Mouse (Mus musculus) neural tube, postnatal 0 days (tissue): ENCODE measurements around the gene Gm21725. TPM values are rescaled to one million over a fixed set of nuclear protein-coding genes. Genes with fewer than 3 reads are reported as not detected.

Experiments
- polyA plus RNA-seq: library from polyadenylated mRNA; unstranded; fragments of >200 nt; fragmentation: Nextera tagmentation; extraction: Ambion mirVana; gene quantifications from 2 replicates; pipeline ENCODE4 v1.2.1, GENCODE M21; 2015

Gm21725 gene
- not detected in 2 replicates for polyA plus RNA-seq

DNA sequence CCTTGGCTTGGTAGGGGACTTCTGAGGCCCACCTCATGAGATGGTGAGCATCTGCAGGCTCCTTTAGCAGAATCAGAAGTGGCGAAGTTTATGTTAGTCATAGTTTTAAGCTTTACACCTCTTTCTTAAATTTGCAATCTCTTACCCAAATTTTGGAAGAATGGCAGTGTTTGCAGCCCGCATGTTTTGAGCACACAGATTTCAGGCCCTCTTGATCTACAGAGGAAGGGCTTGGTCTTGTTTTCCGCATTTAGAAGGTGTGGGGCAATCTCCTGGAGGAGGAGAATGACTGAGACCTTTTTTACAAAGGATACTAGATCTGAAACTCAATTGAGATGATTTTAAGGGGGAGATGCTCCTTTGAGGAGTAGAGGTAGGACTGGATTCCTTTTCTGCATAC is at the start of gene Gm21725:
TSS of gene Gm21725 (minus strand) at position 101 of the 400 bp plus-strand sequence.

Other genes with a start within 250 kb of the Gm21725 start
- gene Gm21891, start 215.6 kb downstream of the Gm21725 start, polyA plus RNA-seq = not detected in 2 replicates
- not detected in 2 replicates for gene Gm21425, start 187.1 kb downstream of the Gm21725 start, polyA plus RNA-seq
- gene Gm21828, start 125.1 kb downstream of the Gm21725 start, polyA plus RNA-seq = not detected in 2 replicates
- gene Gm21440, start 96.7 kb downstream of the Gm21725 start, polyA plus RNA-seq = not detected in 2 replicates
- not detected in 2 replicates for gene Gm21454, start 96.6 kb downstream of the Gm21725 start, polyA plus RNA-seq
- not detected in 2 replicates for gene Gm21866, start 116.5 kb upstream of the Gm21725 start, polyA plus RNA-seq
- gene Gm20773, start 145.0 kb upstream of the Gm21725 start, polyA plus RNA-seq = not detected in 2 replicates